Mouse (Mus musculus): ENCODE results near the gene Pck2.

- no peak for TF ChIP-seq CTCF (IDR thresholded peaks at IDR 0.05; ENCODE audit: extremely low read depth, insufficient read length, insufficient replicate concordance, low read depth, low read length)
- TF ChIP-seq POLR2A (IDR thresholded peaks at IDR 0.05; ENCODE audit: low read depth, low read length), result no peak
Observed at GRCm38 (mm10) chr14:55515846-55516245, 24.2 kb upstream of the Pck2 start.
